Mouse (Mus musculus): Measurements from ENCODE around the gene Spata21.

DNA sequence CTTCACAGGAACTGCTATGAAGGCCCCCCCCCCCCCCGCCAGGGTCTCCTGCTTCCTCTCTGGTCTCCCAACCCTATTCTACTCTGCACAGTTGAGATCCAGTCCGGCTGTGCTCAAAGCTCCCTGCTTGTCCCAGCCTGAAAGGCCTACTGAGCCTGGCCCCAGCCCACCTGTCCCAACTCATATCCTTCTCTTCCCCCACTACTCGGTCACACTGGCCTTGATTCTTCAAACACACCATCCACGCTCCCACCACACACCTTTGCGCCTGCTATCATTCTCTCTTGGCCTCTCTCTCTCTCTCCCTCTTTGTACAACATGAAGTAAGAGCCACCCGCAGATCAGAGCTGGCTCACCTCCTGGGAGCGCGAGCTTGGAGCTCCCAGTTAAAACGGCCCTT, 29.3 kb upstream of the Spata21 start:
- TF ChIP-seq EP300 (optimal IDR thresholded peaks at IDR 0.05) (no peak), CTCF (IDR thresholded peaks at IDR 0.05; ENCODE audit: low read depth) (no peak)

All from stomach, postnatal 0 days (tissue).